Mouse (Mus musculus) adrenal gland, adult 8-10 months (tissue): ENCODE measurements at regions not wholly inside any gene's neighbourhood (a gene's known extent, or its start where the extent isn't known, plus 50 kb on each side); places are given as distances from the start of the nearest gene placed in this dataset.

Source experiments
- DNase-seq: peaks from one replicate; pipeline ENCODE4 v3.0.0; 2022

DNA sequence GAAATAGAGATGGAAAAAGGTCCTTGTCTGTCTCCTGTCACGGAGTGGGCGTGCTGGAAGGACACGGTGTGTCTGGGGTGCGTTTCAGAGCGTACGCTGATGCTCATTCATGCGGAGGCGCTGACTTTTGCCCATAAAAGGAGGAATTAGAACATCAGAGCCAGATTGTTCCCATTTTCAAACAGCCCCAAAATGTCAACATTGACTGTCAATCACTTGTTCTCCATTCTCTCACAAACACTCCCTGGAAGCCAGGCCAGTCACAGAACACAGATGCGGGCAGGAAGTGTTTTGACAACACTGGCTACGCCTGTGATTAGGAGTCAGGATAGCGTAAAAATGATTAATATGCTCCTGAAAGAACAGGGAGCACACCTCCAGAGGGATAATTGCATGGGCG, 157.1 kb upstream of the Ankrd55 start:
- no peak for DNase-seq

DNA sequence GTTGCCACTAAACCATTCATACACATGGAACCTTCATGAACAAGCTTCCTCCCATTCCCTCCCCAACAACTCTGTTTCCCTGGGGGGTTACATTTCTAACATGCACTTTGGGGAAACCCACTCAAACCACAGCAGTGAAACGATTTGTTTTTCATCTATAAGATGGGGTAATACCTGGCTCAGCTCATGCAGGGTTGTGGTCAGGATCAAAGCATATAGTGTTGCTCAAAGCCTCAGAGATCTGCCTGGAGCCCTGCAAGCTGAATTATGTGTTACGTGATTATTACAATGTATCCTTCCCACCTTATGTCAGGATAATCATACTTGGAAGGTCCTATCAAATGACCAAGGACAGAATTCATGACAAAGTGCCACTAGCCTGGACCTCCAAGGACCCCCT, 154.5 kb upstream of the Ankrd55 start:
- DNase-seq: no peak

DNA sequence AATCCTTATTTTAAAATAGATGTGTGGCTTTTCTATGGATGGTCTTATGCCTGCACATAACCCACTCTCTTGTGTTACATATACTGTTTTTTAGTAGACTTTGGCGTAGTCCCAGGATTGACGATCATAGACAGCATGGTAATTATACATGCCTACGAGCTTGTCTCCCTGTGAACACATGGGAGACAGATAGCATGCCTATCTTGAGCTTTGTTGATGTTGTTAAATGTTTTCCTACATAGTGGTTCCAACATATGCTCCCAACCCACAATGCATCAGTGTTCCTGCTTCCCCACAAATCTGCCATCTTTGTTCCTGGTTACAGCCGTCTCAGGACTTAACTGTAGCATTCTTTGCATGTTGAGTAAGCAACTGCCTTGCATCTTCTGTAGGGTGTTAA, 153.6 kb upstream of the Ankrd55 start:
- DNase-seq: no peak

DNA sequence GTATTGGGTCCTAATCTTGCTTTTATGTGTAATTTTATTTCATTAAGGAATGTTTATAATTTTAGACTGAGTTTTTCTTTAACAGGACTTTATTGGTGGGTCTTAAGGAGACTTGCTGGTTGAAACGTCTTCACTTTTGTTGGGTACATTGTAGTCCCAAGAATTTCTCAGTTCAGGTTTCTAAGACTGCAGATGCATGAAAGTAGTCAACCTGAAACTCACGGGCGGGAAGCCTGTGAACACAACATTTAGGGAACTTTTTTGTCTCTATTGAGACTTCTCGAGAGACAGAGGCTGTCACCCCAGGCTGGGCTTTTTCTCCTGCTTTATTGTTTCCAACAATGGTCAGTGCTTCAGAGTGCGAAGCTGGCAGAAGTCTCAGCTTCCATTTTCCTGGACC, 152.5 kb upstream of the Ankrd55 start:
- DNase-seq: no peak

DNA sequence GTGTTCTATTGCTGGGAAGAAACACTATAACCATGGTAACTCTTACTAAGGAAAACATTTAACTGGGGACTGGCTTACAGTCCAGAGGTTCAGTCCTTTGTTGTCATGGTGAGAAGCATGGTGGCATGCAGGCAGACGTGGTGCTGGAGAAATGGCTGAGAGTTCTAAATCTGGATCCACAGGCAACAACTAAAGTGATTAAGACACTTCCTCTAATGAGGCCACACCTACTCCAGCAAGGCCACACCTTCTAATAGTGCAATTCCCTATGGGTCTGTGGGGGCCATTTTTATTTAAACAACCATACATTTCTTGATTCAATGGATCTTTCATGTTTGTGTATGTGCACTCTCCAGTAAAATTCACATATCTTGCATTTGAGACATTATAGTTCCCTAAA, 151.4 kb upstream of the Ankrd55 start:
- no peak for DNase-seq

DNA sequence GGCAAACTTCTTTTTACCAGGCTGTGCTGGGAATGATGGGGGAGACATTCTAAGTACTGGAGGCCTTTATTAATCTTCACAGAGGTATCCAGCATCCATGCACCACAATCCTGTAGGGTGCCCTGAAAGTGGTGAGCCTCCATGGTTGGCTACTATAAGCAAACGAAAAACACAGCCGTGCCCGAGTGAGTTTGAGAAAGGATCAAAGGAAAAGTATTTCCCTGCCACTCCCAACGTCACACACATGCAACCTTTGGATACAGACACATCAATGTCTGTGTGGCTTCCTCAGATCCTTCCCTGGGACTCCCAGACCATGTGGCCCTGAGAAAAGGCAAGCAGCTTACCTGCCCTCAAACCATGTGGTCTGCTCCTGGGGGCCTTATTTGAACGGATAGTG, 147.4 kb upstream of the Ankrd55 start:
- no peak for DNase-seq

DNA sequence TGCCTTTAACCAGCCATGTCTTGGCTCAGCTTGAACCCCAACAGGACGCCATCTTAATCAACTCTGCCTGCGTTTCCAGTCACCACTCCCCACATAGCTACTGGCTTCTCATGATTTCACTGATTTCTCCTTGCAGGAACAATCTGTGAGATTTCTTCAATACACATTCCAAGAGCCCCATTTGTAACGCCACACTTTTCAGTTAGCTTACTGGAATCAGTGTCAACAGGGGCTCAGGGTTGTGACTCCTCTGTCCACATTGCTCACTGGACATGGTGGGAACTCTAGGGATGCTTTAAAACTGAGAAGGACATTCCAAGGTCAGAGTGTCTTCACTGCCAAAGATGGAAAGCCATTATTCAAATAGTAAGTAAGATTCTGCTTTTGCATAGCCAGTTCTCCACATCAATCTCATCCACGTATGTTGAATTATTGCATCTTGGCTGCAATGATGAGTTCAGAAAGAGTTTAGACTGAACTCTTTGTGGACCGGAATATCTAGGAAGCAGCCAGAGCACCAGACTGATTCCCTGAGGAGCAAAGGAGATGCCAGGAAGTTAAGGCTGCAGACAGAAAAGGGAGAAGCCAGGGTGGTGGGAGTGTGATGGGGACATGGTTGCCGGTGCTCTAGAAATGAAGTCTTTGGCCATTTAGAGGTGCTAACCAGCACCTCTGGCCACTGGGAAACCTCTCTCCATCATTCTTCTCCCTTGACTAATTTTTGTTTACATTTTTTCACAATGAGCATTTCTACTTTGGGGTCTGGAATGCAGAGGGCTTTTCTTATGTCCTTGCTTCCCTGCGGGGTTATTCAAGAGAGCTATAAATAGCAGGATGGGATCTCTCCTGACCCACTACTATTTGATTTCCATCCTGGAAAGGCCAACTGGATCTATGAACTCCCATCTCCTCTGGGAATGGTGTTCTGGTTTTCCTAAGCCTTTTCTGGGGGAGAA, 143.6 kb upstream of the Ankrd55 start:
- DNase-seq: no peak

DNA sequence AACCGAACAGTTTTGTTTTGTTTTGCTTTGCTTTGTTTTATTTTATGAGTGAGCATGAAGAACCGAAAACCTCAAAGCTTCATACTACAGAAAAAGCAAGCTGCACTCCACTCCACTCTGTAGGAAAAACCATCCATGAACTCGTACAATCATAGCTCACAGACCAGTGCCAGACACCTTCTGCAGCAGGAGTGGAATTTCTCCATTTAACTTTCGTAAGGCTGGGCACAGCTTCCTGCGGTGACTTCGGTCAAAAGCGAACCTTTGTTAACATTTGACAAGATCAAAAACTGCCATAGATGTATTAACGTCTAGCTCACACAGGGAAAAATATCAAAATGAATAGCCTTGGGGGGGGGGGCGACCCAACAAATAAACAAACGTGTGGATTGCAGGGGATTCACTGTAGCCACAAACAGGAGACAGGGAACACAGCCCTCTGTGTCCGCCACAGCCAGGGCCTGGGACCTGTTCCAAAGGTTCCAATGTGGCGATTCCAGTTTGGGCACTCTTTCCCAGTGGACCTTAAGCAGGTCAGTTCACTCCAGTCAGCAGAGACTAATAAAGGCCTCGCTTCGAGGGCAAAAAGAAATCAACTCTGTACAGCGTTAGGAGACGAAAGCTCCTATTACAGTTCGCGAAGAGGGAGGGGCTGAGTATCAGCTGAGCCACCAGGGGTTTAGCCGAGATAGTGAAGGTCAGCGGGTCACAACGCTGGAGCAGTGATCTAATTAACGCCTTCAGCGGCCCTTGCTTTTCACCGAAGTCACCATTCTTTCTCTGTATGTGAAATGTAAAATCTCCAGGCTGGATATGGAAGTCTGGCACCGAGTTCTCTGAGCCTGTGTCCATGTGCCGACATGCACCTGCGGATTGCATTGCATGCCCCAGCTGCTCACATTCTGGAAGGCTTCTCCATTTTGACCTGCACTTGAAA, 135.4 kb upstream of the Ankrd55 start:
- peak; percentile 19 for DNase-seq

DNA sequence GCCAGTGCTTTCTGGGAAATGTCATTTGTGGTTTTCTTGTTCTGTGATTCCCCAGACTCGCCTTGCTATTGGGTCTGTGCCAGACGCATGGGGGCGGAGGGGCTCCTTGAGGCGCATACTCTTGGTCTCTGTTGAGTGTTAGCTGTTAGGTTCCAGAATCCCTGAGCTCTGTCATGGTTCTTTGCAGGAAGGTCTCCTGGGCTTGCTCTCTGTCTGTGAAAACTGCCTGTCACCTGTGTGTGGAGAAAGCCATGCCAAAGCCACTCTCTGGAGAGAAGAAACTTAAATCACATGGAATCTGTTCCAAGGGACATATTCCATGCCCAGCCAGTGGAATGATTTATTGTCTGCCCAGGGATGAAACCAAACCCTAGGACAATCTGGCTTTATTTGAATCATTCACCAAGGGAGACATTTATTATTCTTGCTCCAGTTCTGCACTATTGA, 134.5 kb upstream of the Ankrd55 start:
- DNase-seq: no peak

DNA sequence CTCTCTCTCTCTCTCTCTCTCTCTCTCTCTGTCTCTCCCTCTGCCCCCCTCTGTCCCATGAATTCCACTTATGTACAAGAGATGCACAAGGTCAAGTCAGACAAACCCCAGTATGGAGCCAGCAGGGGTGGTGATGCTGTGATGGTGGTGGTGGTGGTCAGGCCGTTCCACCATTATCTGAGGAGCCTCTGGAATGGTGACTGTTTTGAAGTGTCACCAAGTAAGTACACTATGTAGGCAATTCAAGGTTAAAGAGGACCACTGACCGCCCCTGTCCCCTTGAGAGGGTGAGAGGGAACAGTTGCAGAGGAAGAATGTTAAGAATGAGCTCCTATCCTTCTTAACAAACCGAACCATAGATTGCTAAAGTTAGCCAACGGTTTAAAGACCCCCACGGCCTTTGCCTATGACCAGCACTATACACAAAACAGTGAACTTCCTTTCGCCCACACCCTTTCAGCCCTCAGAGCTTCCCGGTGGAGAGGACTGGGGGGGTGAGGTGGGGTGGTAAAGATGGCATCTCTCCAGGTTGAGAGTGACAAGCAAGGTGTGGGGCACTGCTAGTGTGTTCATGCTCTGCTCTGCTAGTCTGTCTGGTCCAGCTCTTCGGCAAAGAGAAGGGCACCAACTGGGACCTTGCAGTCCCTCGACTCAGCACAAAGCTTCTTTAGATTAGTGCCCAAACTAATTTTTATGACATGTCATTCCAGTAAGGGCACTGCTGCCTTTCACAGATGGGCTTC, 128.7 kb upstream of the Ankrd55 start:
- no peak for DNase-seq

DNA sequence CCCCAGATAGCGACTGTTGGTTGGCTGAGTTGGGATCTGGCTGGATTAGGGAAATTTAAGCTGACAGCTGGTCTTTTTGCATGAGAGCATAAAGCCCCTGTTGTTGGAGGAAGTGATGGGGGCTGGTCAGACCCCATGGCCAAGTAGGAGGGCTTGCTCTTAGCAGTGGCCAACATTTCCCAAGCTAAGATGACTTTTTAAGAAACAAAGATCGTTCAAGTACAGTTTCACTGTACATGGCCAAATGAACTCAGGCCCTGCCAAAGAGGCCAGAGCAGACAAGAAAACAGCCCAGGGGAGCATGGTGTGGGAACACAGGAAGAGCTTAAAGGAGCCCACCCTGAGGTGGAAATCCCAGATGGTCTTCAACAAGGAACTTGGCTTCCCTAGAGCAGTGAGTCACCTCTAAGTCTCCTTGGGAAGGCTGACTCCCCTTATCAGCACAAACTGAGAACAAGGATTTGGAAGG, 128.0 kb upstream of the Ankrd55 start:
- no peak for DNase-seq

DNA sequence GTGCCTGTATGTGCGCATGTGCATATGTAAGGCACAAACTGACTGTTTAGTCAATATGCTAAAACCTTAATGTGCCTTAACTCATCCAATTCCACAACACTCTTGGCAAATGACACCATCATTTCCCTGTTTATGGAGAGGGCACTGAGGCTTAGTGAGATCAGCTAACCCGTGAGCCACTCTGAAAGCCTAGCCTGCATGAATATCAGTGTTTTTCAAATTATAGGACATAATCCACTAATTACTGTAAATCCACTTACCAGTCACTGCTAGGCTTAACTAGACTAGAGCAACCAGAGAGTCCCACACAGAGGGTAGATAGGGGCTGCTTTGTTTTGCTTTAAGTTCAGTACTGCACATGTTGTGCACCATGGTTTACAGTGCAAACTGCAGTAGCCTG, 127.5 kb upstream of the Ankrd55 start:
- DNase-seq: no peak

DNA sequence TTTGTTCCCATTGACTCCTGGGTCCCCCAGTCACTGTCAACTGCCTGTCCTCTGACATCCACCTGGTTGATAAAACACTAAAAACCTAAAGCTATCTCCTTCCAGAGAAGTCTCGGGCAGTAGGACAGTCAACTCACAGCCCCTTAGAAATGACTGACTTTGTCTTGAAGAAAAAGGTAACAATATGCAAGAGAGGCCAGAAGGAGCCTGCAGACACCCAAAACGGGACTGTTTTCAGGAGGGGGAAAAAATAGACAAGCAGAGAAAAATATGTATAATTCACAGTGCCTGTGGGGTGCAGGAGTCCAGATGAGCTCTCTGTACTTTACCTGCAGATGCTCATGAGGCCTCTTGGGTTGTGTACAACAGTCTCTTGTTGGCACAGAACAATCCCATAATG, 126.4 kb upstream of the Ankrd55 start:
- DNase-seq: no peak

DNA sequence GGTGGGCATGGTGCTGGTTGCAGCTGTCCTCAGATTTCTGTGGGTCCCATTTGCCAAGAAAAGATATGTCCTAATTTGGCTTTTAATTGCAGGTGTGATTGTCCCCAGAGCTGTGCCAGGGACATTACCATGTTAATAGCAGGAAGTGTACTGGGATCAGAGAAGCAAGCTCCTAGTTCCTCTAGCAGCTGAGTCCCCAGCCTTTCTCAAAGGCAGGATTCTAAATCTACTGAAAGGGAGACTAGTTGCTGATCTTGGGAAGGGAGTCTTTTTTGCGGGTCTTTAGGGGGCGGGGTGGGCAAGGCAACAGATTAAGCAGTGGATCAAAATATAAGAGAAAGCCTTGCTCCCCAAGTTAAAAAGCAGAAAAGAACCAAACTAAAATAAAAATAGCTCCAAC, 122.3 kb upstream of the Ankrd55 start:
- DNase-seq: no peak

DNA sequence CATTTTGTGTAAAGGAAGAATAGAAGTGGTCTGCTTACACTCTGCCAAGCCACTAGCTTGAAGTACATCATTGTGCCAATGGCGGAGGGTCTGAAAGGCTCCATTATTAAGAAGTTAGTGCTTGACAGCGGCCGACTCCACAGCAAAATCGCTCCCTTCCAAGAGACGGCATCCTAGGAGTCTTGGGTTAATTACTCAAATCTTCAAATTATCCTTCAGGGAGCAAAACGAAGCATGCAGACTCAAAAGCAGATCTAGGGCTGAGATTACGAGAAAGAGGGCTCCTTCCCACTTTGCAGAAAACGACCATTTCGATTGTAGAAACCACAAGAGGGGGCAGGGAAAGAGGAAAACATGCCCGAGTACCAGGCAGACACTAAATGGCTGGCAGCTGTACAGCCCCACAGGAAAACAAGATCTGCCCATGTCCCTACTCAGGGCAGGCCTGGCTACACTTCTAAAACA, 121.9 kb upstream of the Ankrd55 start:
- DNase-seq: no peak

DNA sequence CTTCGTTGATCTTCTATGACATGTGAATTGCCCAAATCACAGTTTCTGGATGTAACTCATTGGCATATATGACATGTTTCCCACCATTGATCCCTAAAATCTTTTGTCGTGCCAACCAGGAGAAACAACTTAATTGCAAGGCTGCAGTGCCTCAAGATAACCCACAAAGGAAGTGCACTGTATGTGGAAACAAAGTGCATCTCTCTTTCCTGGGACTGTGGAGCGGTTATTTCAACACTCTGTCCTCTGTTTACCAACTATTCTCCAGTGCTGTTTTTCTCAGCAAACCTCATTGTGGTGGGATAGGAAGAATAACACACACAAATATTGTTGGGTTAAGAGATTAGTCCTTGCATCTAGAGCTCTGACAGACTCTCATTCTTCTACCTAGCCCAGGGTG, 119.8 kb upstream of the Ankrd55 start:
- no peak for DNase-seq

DNA sequence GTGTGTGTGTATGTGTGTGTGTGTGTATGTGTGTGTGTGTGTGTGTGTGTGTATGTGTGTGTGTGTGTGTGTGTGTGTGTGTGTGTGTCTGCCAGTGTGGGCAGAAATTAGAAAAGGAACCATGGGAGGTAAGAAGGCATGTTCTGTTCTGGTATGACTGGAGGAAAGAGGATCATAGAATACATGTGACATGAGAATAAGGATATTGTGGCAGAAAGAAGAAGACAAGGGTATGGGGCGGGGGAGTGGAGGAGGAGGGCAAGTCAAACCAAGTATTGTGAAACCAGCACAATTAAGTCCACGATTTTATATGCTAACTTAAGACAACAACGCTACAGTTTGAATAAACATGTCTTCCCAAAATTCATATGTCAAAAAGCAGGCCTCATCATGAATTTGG, 117.4 kb upstream of the Ankrd55 start:
- no peak for DNase-seq

DNA sequence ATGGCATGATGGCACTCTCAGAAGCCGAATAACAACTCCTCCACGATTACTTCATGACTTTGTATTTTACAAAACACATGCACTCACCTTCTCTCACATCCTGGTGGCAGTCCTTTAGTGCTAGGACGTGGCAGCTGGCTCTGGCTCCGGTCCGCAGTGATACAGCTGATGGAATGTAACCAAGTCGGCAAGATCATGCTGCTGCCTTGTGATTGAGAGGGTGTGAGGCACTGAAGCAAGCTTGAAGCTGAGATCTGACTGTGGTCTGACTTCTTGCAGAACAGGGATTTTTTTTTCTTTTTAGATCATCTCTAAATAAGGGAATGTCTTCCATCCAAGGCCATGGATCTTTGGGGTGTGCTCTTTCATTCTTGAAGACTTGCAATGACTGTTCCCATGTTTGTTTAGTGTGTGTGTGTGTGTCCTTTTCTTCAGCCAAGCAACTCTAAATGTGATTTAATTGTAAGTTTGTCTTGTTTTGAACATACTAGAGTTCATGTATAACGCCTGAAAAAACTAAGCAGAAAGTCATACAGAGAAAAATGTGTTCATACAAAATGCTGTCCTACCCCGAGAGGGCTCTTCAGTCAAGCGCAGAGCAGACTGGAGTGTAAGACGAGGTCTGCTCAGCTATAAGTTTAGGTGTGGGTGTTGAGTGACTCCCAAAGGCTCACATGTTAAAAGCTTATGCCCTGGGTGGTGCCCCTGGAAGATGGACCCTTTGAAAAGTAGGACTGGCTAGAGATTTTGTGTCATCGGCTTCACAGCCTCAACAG, 116.1 kb upstream of the Ankrd55 start:
- DNase-seq: no peak

DNA sequence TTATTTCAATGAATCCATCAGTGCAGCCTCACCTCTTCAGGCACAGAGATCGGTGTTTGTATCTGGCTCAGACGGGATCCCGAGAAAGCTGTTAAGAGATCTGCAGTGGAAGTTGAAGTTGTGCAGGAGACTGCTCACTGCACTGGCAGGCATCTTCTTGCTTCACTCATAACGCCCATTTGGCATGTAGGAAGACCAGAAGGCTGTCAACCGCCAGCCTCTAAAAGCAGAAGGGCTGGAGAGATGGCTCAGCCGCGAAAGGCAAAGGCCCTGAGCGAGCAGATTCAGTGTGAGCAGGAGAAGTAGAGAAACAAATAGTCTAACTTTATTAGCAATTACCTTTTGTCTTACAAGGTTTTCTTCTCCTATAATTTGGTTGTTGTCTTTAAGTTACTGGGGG, 114.3 kb upstream of the Ankrd55 start:
- no peak for DNase-seq

DNA sequence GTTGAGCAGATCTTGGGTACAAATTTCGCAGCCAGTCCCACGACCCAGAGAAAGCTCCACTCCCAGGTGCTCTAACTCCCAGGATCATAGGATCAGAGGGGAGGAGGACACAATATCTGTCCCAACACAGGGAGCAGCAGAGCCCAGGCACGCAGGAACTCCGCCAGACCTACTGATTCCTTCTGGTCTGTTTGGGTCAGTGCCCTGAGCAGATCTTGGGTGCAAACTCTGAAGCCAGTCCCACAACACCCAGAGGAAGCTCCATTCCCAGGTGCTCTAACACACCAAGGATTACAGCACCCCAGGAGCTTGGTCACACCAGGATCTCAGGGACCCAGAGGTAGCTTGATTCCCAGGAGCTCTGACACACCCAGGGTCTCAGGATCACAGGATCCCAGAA, 110.2 kb upstream of the Ankrd55 start:
- DNase-seq: no peak

DNA sequence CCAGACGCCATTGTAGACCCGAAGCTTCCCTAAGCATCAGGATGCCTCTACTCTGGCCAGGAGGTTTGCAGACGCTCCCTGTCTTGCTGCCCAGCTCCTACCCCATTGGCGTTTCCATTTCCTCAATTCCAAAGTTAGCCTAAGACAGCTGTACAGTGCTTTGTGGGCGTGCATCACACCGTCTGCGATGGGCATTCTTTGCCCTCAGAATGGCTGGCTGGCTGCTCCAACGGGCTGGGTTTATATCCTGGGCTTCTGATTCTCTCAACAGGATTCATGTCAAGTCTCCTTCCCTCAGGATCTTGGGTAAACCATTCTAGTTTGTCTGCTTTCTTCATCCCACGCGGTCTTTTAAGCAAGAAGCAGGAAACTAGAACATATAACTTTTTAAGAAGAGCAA, 104.3 kb upstream of the Ankrd55 start:
- DNase-seq: no peak

DNA sequence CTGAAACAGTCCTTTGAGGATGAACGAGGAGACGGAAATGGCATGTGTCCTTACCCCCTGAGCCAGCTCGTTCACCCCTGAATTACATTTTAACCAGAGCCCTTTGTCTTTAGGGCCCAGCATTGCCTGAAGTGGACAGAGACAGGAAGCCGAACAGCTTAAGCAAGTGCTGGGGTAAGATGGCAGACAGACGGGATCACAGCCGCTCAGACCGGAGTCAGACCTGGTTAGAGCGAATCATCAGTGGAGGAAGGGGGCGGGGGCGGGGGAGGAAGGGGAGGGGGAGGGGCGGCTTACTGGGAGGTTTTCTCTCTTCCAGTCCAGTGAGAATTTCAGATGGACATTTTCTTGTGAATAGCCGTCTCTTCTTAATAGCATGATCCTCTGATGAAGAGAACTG, 103.1 kb upstream of the Ankrd55 start:
- DNase-seq: no peak
